Mouse (Mus musculus): Measurements from ENCODE around the gene Wbp4. TPM values are rescaled to one million over a fixed set of nuclear protein-coding genes. Genes with fewer than 3 reads are reported as not detected.
"Not testable (repeated sequence)": the region's sequence is repeated elsewhere in the genome, so short reads cannot be mapped to it uniquely, and the experiment has no call there.

Wbp4 gene
- total RNA-seq (2022) = 10 to 100 TPM; 45.6 to 51.2 (median 51.0) TPM

DNA sequence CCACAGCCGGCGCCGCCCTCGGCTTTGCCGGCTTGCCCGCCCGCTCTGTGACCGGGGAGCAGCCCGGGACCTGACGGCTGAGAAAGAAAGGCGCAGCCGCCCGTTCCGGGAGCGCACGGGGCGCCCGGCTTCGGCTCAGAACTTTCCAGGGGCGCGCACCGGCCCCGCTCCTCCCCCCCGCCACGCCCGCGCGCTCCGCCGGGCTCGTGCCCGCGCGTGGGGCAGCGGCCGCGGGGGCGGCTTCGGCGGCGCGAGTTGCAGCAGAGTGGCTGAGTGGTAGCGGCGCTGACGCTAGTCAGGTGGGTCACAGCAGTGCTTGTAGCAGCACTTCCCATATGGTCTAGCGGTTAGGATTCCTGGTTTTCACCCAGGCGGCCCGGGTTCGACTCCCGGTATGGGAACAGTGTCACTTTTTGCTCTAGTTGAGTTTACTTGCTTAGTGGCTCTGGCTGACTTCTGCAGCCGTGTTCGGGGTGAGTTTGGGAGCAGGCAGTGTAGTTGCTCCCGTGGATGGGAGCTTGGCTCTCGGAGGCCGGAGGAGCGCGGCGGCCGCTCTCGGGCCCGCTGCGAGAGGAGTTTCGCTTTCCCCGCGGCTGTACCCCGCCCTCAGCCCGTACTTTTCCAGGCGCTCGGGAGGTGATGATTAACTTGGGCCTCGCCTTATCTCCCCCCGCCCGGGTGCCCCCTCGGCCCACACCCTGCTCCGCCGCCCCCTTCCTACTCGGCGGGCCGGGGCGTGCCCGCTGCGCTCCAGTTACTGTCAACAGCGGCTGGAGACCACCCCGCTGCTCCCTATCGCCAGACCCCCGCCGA, at the start of gene Wbp4:
TSS of gene Wbp4 (minus strand) at position 182 of the 813 bp plus-strand sequence.
- DNase-seq (ENCODE audit: low spot score in 2 of 2) = peak; percentile 93 to 99

DNA sequence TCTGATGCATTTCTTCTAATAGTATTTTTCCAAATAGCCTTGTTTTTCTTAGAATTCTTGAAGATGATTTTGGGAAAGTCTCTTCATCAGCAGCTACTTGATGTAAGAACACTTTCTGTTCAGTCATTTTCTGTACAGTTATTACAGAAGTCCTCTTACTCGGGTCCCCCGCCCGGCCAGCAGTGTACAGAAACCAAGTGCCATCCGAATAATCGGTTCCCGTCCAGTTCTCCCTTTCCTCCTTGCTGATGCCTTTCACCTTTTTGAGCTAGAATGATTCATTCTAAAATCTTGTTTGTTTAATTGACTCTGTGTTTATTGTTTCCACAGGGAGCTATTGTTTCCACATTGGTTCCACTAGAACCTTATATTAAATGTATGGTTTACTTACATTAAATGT, 49.4 kb upstream of the Wbp4 start:
- DNase-seq (ENCODE audit: low spot score in 2 of 2) = no peak

DNA sequence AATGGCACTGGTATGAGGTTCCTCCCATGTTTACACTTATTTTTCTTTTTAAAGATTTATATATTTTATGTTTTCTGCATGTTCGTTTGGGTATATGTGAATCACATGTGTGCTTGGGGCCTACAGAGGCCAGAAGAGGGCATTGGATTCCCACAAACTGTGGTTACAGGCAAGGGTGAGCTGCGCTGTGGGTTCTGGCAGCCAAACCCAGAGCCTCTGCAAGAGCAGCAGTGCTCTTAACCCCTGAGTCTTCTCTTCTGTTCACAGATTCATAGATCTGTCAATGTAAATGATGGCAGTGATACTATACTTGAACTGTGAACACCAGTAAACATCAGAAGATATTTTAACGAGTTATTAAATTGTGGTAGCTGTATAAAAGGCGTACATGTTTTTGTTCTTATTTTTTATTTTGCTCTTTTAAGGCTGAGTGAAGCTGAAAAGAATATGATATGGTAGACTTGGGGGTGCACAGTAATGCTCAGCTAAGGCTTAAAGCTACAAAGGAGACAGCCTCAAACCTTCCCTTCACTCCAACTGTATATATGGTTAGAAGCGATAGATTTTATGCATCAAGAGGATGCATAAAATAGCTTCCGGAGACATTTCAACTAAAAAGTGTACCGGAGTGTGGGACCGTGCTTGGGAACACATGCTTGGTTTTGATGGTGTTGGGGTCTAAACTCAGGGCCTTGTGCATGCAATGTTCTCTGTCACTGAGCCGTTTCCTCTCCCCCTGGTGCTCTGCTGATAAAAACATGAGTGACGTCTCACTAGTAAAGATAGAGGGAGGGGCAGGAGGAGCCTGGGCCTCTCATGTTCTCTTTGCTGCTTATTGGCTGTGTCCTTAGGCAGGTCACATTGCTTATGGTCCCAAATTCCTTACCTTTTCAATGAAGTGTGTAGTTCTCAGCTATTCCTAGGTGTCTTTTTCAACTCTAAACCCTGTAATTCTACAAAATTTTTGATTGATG, 48.5 kb upstream of the Wbp4 start:
- DNase-seq (ENCODE audit: low spot score in 2 of 2) = no peak

DNA sequence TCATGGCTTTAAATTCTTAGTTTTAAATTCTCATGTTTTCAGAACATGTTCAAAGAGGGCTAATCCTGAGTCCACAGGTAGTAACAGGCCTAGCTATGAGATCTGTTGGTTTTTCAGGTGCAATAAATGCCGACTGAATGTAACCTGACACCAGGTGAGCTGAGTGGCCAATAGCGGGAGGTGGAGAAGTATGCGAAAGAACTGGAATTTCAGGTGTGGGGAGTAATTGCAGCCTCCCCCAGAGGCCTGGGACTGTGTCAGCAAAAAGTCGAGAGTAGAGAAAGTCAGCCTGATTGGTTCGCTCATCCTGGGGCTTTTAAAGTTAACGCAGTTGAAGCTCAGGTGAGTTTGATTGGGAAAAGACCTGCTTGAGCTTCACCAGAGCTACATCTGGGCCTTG, 46.4 kb upstream of the Wbp4 start:
- DNase-seq (ENCODE audit: low spot score in 2 of 2) = no peak

DNA sequence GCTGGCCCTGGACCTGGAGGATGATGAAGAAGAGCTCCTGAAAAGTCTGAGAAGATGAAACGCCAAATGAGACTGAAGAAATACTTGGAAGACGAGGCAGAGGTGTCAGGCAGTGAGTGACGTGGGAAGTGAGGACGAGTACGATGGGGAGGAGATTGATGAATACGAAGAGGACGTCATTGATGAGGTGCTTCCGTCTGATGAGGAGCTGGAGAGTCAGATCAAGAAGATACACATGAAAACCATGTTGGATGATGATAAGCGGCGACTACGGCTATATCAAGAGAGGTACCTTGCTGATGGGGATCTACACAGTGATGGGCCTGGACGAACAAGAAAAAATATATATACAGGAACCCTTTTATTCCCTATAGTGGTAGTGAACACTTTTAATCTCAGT, 44.8 kb upstream of the Wbp4 start:
- not testable (repeated sequence) for DNase-seq (ENCODE audit: low spot score in 2 of 2)

DNA sequence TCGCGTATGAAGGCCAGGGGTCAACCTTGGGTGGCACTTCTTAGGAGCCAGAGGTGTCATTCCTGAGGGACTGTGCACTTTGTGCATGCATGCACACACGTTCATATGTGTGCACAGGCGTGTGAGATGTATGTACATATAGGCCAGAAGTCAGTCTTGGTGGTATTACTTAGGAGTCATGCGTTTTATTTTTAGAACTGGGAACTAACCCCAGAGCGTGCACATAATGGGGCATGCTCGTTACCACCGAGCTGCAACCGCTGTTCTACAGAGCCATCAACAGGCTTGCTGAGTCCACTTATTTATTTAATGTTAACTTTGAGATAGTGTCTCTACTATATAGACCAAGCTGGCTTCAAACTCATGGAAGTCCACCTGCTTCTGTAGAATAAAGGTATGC, 41.1 kb upstream of the Wbp4 start:
- DNase-seq (ENCODE audit: low spot score in 2 of 2) = no peak

DNA sequence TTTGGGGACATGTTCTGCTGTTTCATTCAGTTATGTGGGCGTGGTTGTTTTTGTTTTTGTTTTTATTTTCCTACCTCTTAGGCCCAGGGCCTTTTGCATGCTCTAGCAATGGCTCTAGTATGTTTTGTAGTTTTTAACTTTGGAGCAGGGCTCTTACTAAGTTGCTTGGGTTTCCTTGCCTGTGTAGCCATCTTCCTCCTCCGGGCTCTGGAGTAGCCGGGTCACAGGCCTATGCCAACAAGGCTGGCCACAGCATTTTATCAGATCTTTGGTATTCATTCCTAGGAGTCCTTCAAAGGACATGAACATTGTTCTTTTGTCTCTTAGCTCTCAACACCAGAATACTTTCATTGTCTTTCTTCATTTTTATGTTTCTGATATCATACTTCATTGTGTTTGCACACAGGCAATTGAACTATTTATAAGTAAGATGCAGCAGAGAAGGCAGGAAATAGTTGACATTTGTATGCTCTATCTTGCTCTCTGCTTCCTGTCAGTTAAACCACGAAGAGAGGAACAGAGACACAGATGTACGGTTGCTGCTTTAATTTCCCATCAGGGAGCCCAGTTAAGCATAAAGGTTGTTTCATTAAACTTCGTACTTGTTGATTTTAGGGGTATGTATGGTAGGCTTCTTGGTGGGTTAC, 40.3 kb upstream of the Wbp4 start:
- DNase-seq (ENCODE audit: low spot score in 2 of 2) = no peak

DNA sequence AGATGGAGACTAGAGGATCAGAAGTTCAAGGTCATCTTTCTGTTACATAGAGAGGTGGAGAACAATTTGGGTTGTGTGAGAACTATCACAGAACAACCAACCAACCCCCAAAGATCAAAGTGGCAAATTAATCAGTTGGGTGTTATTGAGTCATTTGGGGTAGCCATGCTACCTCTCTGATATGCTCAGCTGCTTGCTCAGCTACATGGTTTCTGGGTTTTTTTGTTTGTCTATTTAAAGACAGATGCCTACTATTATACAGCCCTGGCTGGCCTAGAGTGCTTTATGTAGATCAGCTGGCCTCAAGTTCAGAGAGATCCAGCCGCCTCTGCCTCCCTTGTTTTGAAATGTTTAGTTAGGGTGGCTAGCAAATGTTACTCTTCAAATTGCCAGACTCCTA, 39.7 kb upstream of the Wbp4 start:
- no peak for DNase-seq (ENCODE audit: low spot score in 2 of 2)

DNA sequence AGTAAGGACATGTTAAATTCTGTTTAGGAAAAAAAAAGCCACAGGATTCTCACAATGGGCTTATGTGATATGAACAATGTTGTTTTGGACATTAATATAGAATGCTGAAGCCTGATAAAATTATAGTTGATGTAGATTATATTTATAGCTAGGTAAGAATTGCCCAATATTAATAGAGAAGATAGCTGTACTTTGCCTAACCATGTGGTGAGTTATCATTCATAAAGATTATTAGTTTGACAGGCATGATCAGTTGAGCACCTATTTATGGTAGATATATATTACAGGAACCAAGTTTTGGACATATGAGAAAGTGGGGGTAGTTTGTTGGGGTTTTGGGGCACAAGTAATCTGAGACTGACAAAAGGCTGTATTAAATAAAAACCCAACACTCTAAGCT, 39.3 kb upstream of the Wbp4 start:
- DNase-seq (ENCODE audit: low spot score in 2 of 2) = no peak

DNA sequence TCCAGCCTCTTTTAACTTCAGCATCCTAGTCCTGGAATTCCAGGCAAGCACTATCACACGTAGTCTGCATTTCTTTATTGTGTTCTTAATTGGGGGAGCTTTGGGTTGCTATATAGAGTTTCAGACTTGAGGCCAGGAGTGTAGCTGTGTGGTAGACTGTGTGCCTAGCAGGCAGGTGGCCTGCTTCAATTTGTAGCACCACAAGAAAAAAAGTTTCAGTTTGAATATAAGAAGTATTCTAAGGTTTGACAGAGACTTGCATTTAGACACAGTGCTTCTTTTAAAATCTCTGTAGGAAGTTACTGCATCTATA, 38.3 kb upstream of the Wbp4 start:
- DNase-seq (ENCODE audit: low spot score in 2 of 2) = no peak

DNA sequence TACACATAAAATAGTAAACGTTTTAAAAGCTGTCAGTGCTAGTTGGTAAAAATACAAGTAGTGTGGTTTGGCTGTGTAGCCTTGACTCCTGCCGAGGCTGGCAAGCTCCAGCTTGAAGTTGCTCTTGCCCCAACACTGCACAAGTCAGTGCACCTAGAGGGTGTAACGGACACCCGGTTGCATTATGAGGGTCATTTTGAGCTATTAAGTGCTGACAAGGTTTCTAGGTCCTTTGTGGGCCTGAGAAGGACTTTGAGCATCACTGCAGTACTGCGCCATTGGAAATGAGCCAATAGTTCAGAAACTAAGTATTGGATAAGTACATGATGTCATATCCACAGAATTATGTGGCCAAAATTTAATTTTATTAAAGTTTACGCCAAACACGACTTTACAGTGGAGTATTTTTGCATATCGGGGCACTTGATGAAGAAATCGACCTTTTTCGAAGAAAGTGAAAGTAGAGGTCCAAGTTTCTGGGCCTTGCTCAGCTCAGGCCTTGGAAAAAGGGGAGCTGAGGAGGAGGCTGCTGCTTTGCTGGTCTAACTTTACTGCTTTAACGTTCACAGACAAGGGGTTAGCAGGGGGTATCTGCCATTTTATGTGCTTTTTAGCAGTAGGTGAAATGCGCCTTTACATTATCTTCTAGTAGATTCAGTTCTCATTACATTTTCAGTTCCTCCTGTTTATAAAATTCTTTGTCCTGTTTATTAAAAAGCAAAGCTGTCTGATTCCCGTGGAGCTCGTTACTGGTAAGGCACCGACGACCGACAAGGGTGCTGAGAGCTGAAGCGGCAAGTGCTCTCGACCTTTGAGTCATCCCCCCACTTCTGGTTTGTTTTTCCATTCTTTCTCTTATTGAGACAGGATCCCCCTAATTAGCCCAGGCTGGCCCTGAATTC, 37.7 kb upstream of the Wbp4 start:
- DNase-seq (ENCODE audit: low spot score in 2 of 2) = no peak

DNA sequence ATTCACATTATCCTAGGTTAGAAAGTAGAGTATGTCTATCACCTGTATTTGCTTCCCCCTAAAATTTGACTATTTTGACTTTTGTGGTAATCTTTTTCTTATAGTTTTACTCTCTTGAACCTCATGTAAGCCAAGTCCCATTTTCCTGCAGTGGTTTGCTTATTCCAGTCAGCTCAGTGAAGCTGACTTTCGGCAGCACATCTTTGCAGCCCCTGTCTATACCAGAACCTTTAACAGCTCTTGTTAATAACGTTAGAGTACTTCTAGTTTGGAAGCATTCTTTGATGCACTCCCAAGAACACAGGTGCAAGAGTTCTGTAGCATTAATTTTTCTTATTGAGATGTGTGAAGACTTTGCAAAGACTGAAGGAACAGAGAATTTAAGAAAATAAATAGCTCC, 36.8 kb upstream of the Wbp4 start:
- no peak for DNase-seq (ENCODE audit: low spot score in 2 of 2)

DNA sequence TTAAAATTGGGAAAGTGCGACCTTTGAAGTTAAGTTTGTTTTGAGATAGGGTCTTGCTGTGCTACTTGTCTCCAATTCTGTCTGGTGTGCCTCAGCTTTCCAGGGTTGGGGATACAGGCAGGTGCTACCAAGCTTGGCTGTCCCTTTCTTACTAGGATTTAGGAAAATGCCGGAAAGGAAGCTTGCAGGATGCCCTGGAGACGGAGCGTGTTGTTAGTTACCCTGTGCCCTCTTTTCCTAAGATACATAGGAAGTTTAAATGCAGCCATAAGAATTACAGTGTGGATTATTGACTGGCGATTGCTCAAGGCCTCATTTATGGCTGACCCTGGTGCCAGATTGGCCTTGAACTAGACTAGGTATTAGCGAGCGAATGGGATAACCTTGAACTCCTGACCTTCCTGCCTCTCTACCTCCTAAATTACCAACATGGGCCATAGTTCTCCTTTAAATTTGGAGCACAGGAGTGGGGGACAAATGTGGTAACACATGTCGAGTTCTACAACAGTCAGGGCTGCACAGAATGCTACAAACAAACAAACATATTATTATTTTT, 35.9 kb upstream of the Wbp4 start:
- no peak for DNase-seq (ENCODE audit: low spot score in 2 of 2)

DNA sequence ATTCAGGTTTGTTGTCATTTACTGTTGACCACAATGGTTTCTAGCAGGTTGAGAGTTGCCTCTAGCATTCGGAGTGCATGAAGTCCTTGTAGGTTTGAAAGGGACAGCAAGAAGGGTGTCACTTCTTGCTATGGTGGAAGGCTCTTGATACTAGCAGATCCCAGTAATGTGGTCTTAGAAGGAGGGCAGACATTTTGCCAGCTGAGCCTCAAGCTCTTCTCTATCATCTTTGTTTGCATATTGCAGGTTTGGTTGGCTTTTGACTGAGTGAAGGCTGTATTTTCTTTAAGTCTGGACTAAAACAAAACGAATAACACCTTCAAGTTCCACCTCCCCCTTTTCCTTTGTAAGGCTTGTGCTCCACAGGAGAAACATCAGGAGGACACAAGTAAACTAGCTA, 35.4 kb upstream of the Wbp4 start:
- DNase-seq (ENCODE audit: low spot score in 2 of 2) = no peak

DNA sequence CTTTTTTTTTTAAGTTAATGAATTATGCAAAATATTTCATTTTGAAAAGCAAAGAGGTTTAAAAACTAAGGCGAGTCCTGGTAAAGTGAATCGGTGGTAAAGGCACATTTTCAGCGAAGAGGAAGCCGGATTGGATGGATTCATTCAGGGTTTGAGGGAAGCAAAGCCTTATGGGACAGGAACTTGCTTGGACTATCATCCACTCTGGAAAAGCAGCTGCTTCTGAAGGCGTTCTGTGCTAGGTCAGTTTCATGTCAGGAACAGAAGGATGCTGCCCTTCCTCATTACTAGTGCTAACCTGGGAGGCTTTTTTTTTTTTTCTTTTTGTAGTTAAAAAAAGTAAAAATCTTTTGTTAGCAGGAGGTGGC, 34.9 kb upstream of the Wbp4 start:
- no peak for DNase-seq (ENCODE audit: low spot score in 2 of 2)

DNA sequence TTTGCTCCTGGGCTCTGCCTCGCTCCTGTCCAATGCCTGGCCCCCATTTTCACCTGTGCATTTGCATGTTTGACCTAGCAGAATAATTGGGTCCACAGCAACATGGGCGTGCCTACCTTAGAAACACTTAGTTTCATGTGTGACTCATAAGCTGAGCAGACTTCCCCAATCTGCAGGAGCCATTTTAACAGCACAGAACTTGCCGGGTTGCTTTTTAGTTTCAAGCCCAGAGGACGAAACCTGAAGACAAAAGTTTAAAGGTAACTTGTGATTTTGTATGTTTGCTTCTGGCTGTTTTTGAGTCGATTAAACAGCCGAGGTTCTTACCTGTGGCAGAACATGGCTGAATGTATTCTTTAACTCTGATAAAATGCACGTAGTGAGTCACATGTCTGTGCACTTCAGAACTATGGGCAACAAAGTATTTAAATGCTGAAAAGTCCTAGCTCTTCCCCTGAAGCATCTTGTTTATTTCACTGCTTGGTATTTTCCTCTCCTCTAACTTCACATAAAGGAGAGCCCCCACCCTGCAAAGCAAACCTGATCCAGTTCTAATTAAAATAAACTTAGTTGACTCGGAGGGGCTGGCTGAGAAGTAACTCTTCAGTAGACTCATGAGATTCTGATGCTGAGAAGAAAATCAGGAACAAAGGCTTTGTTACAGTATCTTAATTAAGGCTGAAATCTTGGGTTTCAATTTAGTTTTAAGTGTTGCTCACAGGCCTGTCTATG, 34.4 kb upstream of the Wbp4 start:
- no peak for DNase-seq (ENCODE audit: low spot score in 2 of 2)

DNA sequence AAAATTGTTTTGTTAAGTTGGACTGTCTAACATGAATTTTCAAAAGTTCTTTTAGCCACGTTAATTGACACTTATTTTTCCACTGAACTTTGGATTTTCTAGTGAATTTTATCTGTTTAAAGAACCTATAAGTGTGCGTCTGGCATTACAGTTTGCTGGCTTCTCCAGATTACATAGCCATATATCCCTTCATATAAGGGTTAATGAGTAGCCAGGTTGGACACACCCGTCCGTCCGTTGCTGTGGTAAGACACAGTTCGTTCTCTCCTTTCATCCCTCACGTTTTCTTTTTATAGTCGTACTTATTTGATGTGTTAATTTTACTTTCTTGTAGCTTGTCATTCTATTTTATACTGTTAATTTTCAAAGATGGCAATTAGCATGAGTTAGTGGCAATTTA, 33.8 kb upstream of the Wbp4 start:
- no peak for DNase-seq (ENCODE audit: low spot score in 2 of 2)

DNA sequence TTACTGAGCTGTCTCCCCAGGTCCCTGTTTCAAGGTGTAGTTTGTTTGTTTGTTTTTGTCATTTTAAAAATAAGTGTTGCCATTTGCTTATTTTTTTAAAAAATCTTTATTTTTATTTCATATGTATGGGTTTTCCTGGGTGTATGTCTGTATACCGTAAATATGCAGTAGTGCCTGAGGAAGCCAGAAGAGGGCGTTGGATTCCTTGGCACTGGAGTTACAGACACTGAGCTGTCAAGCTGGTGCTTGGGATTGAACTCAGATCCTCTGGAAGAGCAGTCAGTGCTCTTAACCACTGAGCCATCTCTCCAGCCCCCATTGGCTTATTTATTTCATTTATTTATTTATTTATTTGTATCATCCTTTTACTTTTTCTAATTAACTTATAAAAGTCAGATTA, 32.6 kb upstream of the Wbp4 start:
- DNase-seq (ENCODE audit: low spot score in 2 of 2) = no peak

DNA sequence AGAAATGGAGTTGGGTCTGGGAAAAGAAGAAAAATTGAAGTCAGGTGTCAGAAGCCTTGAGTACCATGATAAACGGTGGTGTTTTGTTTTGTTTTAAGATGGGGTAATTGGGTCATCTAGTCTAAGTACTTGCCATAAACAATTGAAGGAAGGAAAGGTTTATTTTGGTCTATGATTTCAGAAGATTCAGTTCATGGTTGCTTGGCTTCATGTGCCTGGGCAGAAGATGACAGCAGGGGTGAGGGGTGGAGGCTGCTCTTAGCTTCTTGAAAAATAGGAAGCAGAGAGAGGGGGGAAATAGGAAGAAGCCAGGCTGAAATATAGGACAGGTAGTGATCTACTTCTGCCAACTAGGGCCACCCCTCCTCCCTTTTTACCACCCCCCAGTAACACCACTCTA, 30.2 kb upstream of the Wbp4 start:
- DNase-seq (ENCODE audit: low spot score in 2 of 2) = no peak

DNA sequence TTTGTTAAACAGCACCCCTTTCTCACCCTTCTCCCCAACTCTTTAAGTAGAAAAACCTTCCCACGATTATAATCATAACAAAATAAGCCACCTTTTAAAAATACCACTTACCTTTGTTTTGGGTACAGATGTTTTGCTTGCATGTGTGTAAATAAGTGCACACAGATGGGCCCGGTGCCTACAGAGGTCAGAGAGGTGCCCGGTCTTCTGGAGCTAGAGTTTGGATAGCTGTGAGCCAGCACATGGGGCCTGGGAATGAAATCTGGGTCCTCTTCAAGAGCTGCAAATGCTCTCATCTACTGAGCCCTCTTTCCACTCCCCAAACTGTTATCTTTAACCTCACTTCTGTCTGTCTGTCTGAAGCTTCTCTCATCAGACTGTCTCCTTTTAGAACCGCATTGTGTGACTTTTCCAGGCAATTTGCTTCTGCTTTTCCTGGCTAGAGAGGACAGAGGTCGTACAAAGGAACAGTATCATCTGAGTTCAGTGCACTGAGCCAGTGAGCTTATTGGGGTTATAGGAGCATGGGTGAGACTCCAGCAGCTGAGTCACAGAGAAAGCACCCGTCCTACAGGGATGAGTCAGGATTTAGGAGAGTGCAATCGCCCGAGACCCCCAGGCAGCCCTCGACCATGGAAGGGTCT, 27.5 kb upstream of the Wbp4 start:
- DNase-seq (ENCODE audit: low spot score in 2 of 2) = no peak
